Mouse (Mus musculus) retina, postnatal 7 days (tissue): ENCODE results near the gene Thumpd2.
A peak's percentile ranks its signal among the peaks of the same experiment; 100 is the strongest.

ENCODE experiments used
- DNase-seq: peaks from one replicate; pipeline ENCODE4 v3.0.0-alpha.2; 2012; ENCODE audit warnings: low read depth, low spot score

Gene Thumpd2

DNA sequence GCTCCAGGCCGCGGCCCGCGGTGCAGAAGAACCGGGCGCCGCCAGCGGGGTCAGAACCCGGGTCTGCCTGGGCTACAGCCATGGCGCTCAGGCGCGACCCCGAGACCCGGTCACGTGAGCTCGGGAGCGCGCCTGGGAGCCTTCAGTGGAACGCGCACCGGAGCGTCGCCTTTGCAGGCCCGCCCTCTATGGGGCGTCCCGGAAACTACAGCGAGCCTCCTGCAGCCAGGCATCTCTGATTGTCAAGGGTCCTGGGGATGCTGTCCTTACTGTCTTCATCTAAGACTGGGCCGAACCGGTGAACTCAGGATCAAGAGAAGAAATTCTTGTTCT is at the start of gene Thumpd2:
Gene Thumpd2 (minus strand): TSS at position 104 of the 333 bp plus-strand sequence.
- peak; percentile 85 for DNase-seq

DNA sequence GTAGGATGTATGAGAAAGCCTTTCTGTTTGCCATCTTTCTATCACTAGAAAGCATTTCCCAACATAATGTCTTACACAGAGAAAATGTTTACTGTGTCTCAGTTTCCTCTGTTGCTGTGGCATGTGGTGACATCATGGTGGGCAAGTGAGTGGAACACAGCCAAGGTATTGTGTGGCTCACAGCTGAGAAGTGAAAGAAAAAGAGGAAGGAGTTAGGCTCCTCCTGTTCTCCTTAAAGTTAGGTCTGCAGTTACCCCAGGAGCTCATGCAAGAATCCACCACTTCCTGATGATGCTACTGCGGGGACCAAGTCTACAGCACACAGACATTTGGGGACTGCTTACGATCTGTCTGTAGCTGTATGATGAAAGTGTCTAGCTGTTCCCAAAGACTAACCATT is 39.4 kb upstream of the Thumpd2 start:
- DNase-seq: no peak

DNA sequence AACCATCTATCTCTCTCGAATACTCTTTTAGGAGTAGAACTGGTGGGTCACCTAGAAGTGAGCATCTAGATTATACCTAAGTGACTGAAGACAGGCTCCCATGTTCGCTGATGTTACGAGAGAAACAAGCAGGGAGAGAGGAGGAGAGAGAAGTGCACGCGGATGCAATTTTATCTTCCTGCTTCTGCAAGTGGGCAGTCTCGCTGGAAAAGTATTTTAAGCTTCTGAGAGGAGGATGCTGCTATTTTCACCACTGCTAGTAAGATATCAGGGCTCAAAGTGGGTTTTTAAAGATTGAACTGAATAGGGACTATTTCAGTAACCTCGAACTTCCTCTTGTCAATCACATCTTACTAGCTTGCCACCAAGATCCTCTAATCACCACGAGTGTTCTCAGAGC is 38.0 kb upstream of the Thumpd2 start:
- DNase-seq: no peak

DNA sequence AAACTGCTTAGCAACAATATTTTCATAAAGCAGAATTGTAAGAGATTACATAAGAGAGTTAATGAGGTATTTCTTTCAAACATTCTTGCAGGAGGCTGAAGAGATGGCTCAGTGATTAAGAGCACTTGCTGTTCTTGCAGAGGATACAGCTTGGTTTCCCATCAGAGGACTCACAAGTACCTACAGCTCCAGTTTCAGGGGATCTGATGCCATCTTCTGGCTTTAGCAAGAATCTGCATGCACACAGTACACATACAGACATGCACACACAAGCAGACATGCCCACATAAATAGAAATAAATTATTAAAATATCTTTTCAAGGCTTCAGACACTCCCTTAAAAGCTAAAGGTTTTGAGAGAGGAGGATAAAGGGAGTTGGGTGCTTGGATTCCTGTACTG is 33.6 kb upstream of the Thumpd2 start:
- no peak for DNase-seq

DNA sequence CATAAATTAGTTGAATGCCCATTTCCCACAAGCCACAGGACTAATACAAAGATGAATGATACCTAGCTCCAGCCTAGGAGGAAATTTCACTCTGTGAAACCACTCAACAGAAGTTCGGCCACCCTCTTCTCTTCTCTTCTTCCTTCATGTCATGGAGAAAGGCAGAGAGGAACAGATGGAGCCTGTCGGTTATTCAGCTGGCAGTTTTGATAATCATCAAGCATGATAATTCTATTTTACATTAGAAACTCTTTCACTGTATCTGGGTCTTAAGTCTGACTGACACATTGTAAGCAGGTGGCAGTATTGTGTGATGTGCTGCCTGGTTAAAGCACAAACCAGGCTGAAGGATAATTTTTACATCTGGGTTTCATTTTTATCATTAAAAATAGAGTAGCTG is 31.6 kb upstream of the Thumpd2 start:
- DNase-seq: no peak

DNA sequence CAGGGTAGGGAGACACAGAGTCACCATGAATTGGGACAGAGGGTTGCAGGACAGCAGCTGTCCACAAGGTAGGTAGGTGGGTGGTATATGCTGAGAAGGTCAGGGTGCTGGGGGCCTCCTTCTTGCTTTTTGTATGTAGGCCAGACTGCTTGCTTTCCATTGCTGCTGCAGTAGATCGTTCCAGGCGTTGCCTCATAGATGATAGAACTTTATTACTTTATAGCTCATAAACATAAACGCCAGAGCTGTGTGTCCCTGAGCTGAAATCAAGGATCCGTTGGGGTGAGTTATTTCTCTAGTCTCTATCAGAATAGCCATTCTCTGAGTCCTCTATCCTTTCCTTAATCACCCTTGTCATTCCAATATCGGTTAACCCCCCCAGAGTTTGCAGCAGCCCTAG is 27.9 kb upstream of the Thumpd2 start:
- no peak for DNase-seq

DNA sequence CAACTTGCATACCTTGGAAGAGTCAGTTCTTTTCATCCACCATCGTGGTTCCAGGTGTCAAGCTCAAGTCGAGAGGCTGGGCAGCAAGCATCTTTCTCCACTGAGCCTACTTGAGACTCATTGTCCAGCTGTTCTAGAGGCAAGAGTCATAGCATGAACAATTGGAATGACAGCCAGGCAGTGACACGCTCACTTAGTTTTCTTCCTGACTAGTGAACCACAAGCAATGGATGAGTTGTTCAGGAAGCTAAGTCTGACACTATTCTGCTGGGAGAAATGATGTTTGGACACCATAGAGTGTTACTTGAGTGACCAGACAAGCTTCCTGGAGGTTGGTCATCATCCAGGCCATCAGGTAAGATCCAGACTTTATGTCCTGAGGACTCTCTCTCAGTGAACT is 24.0 kb upstream of the Thumpd2 start:
- DNase-seq: no peak

DNA sequence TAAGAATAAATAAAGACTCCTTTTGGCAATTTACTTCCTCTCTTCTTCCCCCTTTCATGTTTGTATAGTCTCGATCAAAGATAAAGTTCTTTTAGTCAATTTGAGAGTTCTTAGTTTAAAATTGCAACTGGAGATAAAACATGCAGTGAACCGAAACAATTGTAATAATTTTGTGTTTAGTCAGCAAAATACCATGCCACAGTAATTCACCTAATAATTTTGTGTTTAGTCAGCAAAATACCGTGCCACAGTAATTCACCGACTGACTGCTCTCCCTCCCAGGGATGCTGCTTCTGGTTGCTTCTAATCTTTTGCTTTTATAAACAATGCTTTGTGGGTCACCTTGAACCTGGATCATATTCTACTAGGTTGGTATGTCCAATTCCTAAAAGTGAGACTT is 22.9 kb upstream of the Thumpd2 start:
- DNase-seq: no peak

DNA sequence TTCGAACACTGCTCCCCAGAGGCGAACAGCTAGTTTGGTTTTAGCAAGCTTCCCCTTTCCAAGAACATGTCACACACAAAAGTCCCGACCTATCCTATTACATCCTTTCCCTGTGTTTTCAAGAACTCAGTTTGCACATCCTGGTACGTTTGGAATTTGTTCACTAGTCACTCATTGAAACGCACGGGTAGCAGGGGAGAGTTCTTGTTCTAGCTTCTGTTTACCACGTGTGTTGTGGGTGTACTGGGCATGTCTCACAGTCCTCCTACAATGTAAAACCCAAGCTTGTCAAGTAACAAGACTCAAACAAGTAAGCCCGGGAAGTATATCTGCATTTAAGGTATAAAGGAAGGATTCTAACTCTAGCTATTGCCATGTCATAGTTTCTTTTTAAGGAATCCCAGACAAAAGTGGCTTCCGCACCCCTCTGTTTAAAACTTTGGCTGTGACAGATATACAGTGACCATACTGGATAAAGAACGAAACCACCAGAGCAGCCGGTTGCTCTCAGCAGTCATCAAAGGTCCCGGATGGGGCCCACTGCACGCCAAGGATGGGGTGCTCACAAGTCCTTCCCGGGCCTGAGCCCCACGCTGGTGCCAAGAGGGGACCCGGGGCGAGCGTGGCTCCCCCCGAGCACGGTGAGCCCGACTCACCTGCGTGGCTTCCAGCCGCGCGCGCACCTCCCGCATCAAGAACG is 453 bp downstream of the Thumpd2 start:
- no peak for DNase-seq

DNA sequence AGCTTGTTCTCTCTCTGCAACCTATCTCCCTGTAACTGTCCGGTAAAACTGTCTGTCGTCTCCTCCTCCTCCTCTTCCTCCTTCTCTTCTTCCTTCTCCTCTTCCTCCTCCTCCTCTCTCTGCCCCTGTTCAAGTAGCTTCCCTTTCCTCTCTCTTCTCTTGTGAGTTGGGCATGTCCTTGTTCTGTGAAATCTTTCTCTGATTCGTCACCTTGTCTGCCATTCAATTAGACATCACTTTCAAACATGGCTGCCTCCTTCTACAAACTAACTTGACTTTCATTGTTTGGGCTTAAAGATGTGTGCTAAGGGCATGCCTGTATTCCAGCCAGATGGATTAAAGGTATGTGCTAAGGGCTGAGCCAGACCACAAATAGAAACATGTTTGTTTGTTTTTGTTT is 1.5 kb downstream of the Thumpd2 start:
- no peak for DNase-seq

DNA sequence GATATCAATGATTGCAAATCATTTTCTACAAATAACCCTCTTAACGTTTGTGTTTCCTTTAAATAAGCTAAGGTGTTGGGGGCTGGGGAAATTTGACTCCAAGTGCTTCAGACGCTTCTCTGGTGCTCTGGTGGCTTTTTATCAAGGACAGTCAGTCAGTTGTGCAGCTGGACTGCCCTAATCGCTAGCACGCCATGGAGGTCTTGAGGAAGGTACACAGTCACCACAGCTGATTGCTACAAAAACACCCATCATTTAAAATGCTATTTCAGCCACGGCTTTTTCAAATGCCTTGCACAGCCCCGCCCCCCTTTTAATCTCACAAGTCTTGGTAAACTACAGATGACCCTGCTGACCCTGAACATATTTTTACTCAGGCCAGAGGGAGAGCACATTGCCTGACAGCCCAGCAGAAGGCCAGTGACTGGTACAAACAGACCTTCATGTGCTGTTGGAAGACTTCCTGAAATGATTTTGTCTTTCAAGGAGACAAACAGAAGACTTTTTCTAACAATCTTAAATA is 2.5 kb downstream of the Thumpd2 start:
- no peak for DNase-seq

DNA sequence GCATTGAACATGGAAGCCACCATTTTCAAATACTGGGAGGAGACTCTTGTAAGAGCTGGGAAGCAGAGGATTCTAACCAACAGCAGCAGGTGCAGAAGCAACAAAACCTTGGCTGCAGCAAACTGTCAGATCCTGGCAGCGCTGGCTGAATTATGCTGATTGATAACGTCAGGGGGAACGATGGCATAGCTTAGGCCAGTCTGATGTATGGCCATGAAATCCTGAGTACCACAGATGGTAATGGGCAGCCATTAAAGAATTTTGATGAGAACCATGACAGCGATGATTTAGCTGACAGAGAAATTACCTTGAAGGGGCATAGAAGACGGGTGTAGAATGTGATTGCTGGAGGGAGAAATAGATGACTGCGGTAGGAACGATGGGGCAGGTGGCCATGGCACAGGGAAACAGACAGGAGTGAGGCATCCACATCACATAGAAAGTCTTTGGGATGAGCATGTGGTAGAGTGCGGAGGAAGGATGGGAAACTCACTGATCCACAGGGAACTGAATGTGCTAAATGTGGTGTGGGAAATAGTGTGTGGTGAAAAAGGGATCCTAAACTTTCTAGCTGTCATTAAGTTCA is 8.0 kb downstream of the Thumpd2 start:
- DNase-seq: no peak

DNA sequence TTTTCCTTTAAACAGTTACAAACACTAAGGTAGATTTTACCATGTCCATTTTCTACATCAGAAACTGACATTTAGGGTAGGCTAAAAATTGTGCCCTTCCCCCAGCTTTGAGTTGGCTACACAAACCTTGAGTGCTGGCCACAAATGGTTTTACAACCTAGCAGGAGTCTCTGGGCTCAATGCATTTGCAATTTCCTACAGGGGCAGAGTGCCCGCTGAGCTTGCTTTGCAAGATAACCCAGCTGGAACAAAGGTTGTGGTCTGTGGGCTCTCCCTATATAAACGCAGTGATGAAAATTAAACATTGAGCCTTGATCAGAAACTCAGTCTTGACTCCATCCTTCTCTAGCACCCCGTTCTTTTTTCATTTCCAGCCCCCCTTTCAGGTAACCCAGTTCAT is 8.8 kb downstream of the Thumpd2 start:
- DNase-seq: no peak

DNA sequence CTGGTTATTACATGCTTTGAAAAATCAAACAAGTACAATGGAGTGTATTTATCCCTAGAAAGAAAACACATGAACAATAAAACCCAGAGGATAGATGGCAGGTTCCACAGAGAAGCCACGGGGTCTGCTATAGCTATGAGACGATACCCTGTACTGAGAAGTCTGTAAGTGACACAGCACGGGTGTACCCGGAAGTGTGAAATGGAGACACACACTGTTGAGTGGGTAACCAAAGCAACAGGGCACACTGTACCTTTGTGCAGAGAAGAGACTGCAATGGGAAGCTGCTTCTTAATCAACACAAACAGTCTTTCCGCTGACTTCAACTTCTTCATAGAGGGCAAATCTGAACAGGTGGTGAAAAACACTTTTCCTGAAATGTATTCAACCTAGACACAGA is 9.4 kb downstream of the Thumpd2 start:
- DNase-seq: no peak

DNA sequence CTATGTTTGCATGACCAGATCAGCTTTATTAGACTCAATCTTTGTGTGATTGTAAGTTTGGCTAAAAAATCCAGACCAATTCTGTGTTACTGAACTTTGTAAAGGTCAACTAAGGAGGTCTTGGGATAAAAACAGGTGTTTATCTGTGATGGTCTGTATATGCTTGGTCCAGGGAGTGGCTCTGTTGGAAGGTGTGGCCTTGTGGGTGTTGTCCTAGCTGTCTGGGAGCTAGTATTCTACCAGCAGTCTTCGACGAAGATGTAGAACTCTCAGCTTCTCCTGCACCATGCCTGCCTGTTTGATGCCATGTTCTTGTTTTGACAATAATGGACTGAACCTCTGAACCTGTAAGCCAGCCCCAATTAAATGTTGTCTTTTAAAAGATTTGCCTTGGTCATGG is 11.6 kb downstream of the Thumpd2 start:
- DNase-seq: no peak

DNA sequence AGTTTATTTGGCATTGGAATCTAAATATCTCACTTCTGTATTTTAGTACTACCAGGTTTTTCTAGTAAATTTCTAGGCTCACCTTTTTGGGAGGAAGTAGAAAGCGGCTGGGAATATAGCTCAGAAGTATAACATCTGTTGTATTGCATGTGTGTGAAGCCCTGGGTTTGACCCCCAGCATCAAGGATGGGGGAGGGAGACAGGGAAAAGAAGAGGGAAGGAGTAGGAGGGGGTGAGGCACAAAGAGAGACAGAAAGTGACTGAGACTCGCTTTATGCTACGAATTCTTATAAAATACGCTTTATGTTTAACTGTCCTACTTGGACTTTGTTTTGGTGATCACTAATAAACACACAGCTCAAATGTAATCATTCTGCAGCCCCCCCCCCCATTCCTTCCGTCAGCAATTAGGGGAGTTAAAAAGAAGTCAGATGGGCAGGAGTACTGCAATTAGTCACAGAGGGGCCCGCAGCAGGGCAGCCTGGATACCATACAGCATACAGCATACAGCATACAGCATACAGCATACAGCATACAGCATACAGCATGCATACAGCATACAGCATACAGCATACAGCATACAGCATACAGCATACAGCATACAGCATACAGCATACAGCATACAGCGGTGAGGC is 16.8 kb downstream of the Thumpd2 start:
- DNase-seq: no peak

DNA sequence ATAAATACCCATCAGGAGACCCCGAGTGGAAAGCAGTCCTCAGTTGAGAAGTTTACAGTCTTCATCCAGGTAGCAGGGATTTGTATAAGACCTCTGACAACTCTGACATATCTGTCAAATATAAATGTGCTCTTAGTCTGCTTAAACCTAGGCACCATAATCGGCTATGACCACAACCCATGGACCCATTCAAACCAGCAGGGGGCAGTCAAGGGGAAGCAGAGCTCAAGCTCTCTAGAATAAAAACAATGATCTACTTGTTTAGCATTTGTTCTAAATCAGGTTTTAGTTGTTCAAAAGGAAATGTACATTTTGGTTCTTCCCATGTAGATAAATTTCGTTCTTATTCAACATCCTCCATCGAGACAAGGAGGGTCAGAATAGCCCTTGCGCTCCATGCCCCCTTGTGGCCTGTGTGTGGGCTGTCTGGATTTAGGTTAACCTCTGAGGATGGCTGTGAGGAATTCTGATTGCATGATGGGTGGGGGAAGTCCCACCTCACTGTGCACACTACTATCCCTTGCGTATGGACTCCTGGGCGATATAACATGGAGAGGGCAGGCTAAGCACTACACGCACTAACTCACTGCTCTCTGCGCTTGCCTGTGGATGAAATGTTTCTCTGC is 19.2 kb downstream of the Thumpd2 start:
- no peak for DNase-seq

DNA sequence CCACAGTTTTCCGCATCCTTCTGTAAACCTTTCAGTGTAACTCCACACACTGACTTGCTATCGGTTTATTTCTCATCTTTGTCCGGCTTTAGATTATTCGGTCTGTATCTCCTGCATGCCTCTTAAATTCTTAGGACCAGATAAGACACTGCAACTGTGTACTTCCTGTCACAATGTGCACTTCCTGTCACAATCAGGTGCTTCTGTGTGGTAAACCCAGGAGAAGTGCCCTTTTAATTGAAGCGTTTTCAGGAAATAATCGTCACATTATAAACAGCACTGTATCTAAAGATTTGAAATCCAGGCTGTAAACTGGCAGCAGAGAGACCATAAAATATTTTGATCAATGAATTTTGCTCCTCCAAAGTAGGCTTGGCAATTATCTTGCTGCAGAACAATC is 19.8 kb downstream of the Thumpd2 start:
- no peak for DNase-seq

DNA sequence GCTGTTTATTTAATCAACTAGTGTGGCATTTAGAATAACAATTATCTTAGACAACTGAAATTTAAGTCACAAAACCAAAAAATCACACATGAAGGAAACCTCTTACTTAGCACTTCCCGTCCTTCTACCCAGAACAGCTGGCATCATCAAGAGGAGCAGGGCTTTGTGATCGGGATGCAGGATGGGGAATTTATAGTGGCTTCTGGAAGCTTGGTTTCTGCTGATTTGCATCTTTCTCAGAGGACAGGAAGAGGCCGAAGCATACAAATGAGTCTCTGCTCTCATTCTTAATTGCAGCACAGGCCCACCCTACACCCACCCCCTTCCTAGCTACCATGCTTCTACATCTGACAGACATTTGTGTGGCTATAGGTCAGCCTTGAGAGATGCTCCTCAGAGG is 20.5 kb downstream of the Thumpd2 start:
- no peak for DNase-seq

DNA sequence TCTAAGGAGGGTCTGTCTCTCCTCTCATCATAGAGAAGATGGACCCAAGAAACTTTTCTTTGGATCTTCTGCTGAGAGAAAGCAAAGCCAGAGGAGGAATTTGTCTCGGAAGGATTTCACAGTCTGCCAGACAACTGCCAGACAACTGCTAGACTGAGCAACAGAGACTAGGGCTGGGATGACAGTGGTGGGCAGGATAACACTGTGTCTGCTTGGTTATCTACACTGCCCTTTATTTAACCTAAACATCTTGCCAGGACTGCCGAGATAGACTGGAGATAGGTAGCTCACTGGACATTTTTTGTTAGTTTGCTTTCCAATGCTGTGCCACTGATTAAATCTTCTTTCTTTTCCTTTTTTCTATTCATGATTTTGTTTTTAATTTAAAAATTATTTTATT is 23.2 kb downstream of the Thumpd2 start:
- DNase-seq: no peak

DNA sequence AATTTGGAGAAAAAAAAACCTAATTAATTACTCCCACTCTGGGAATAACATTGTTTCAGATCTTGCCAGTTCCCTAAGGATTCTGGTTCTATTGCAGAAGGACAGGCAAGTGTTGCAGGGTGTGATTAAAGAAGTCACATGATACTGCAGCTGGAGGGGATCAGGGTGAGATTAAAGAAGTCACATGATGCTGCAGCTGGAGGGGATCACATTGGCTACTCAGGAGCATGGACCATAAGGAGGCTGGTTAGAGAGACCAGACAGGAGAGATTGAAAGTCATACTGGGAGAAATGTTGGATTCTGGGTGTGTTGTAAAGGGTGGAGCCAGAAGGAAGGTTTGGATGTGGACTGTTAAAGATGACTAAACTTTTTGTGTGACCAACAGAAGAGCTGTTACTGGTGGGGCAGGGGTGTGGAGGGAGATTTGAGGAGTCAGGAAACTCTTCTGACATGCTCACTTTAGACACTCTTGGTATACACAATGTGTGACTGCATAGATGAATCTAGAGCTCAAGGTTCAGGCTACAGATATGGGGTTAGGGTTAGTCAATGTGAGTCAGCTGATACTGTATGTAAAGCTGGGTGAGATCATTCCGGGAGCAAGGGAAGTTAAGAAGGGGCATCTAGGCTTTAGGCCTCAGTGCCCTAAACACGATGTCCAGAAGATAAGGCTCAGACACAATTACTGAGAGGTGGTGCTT is 26.0 kb downstream of the Thumpd2 start:
- no peak for DNase-seq

DNA sequence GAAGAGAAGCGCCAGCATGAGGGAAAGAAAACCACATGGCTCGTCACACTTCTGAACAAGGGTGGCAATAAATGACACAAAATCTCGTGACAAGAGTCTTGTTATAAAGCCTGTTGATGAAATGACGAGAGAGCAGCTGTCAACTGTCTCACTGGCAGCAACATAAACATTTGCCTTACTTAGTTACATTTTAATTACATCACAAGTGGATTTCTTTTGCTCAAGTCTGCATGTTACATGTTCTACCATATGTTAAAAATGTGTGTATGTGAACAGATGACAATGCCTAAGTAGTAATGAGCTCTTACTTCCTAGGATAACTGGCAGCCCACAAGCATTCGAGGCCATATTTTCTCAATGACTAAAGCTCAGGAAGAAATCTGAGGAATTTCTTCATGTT is 29.5 kb downstream of the Thumpd2 start:
- no peak for DNase-seq
